Mouse (Mus musculus) testis, adult 2 months (tissue): Measurements from ENCODE around the gene Vmn1r123.
"Not testable (repeated sequence)": the region's sequence is repeated elsewhere in the genome, so short reads cannot be mapped to it uniquely, and the experiment has no call there.

ENCODE experiments used
- CTCF ChIP-seq: fragments of 200-500 bp; IDR thresholded peaks from 2 replicates; pipeline ENCODE4 v1.5.1; 2012; ENCODE audit warnings: low read depth, mild to moderate bottlenecking, inconsistent platforms, low read length, moderate library complexity; ENCODE audit not compliant: control insufficient read depth, insufficient read depth, insufficient replicate concordance
- POLR2A ChIP-seq: fragments of 200-500 bp; IDR thresholded peaks from 2 replicates; pipeline ENCODE4 v1.6.1; 2012; ENCODE audit warnings: low read depth, mild to moderate bottlenecking, inconsistent platforms, low read length, moderate library complexity; ENCODE audit not compliant: control insufficient read depth

DNA sequence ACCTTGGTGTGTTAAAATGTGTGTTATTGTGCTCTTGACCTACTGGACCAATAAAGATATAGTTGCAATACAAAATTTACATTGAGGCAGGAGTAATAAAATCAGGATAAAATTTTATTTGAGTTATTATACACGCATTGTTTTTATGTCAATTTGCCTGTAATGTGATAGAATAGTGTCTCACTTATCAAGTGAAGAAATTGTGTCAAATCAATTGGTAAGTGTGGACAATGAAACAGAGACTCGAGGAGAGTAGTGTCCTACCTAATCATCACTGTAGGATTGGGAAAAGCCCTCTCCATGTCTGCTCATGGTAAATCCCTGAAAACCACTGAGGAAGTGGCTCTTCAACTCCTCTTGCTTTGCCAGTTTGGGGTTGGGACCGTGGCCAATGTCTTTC lies at the start of gene Vmn1r123:
- not testable (repeated sequence) for TF ChIP-seq CTCF, POLR2A
